12 mouse cellular contexts compared by ENCODE assay signal in genomic region chr19:55951397-55951796, GRCm38 (mm10).
DNase-seq lines count a peak whose midpoint lies in the region; TF ChIP-seq lines count a peak whose summit lies in the region.
"Had no signal": no experiment of that assay in that cellular context is flagged by ENCODE, and none has a peak within 500 bp of the region (broad histone marks: within the 10 kb centered on the region; RNA-seq: fewer than 3 reads in every experiment).

No protein-coding gene starts in this region.

- 61% methylated on average over 5 of the region's 5 CpGs for WGBS in lung, adult 2 months

- no peak overlapping the region for H3K4me3 ChIP-seq in lung, adult 2 months (replicated peaks; ENCODE audit: extremely low read depth, low read depth, low read length)
- H3K4me3 ChIP-seq: liver, embryonic 12.5 days; midbrain, embryonic 15.5 days had no signal

- peak; percentile 42 to 75 for DNase-seq in cerebellum, postnatal 4 days (ENCODE audit: low spot score in 2 of 2)
- no peak for DNase-seq in cerebellum, adult 9-10 months
- peak; percentile 27 to 49 for DNase-seq in lung, adult 18-20 months
- no peak for DNase-seq in lung, adult 2 months
- DNase-seq in gastrocnemius, postnatal 10 days: peak; percentile 66
- peak; percentile 70 for DNase-seq in lung, postnatal 10 days
- DNase-seq in kidney, postnatal 25 days: no peak
- no peak for DNase-seq in frontal cortex, postnatal 25 days (ENCODE audit: low spot score in 2 of 2)
- DNase-seq: kidney, postnatal 36 days; thymus, adult 18-20 months had no signal

- no peak for TF ChIP-seq POLR2A in lung, adult 2 months (IDR thresholded peaks at IDR 0.05; ENCODE audit: borderline replicate concordance, extremely low read depth, low read depth, low read length)

- no peak for TF ChIP-seq CTCF in lung, adult 2 months (IDR thresholded peaks at IDR 0.05; ENCODE audit: insufficient read depth, low read length)

- H3K4me1 ChIP-seq in lung, adult 2 months (ENCODE audit: control insufficient read depth, insufficient read depth, low read length): no peaks in the 10 kb centered on the region

Comparison
In these comparisons a context has a peak if more than half of its experiments do, and no peak if none do; other contexts are left out.
1. DNase-seq: peak in cerebellum, postnatal 4 days (2 of 2), lung, adult 18-20 months (2 of 2), gastrocnemius, postnatal 10 days (single experiment) and lung, postnatal 10 days (single experiment); none in cerebellum, adult 9-10 months (single experiment), lung, adult 2 months (single experiment), kidney, postnatal 25 days (0 of 2) and frontal cortex, postnatal 25 days (0 of 2).